ENCODE assay signal across 9 mouse cellular contexts in genomic region chr12:108994436-108995031, GRCm38 (mm10).
DNase-seq lines count a peak whose midpoint lies in the region; ATAC-seq and TF ChIP-seq lines count a peak whose summit lies in the region.
"Had no signal": no experiment of that assay in that cellular context is flagged by ENCODE, and none has a peak within 500 bp of the region (broad histone marks: within the 10 kb centered on the region; RNA-seq: fewer than 3 reads in every experiment).

No protein-coding gene starts in this region.

- in situ Hi-C loops in ES-E14 (cut with MboI; ENCODE audit: low sequenced_read_pairs in 2 of 2, unreplicated experiment in 2 of 2), result no loop called here

- no peak for ATAC-seq in hindbrain, embryonic 11.5 days (ENCODE audit: low FRiP score)
- peak; percentile 69 for ATAC-seq in megakaryocyte, adult 5-6 weeks (ENCODE audit: poor library complexity, severe bottlenecking)
- ATAC-seq in activated CD4-positive, CD25-positive, alpha-beta regulatory T cell, adult 4 months, result no peak

- H3K36me3 ChIP-seq in ES-E14 (ENCODE audit: control insufficient read depth, insufficient read depth, low read length, poor library complexity, severe bottlenecking), result no peaks in the 10 kb centered on the region
- no peaks in the 10 kb centered on the region for H3K36me3 ChIP-seq in hindbrain, embryonic 11.5 days (ENCODE audit: control insufficient read depth, insufficient read depth, low read length)

- WGBS in hindbrain, embryonic 11.5 days, result 14% methylated on average over 19 of the region's 19 CpGs

- H3K9ac ChIP-seq in ES-E14 (ENCODE audit: insufficient read depth, low read depth, low read length, poor library complexity, severe bottlenecking), result no peak overlapping the region
- H3K9ac ChIP-seq in hindbrain, embryonic 11.5 days (ENCODE audit: low read depth, low read length), result no peak overlapping the region

- no peaks in the 10 kb centered on the region for H3K9me3 ChIP-seq in ES-E14 (ENCODE audit: control insufficient read depth, insufficient read depth, low read depth, low read length)
- H3K9me3 ChIP-seq in hindbrain, embryonic 11.5 days (ENCODE audit: control insufficient read depth, low read length), result no peaks in the 10 kb centered on the region

- H3K27me3 ChIP-seq in hindbrain, embryonic 11.5 days (ENCODE audit: control insufficient read depth, insufficient read depth, low read length), result no peaks in the 10 kb centered on the region

- H3K4me1 ChIP-seq in ES-E14 (ENCODE audit: control insufficient read depth in 2 of 2, insufficient read depth in 2 of 2, low read length in 2 of 2, poor library complexity in 1 of 2), result no peaks in the 10 kb centered on the region
- H3K4me1 ChIP-seq in hindbrain, embryonic 11.5 days (replicated peaks; ENCODE audit: control insufficient read depth, insufficient read depth, low read length), result no peaks in the 10 kb centered on the region

- no peak overlapping the region for H3K4me3 ChIP-seq in ES-E14 (ENCODE audit: insufficient read depth in 1 of 2, low read depth in 1 of 2, low read length in 2 of 2, poor library complexity in 1 of 2, severe bottlenecking in 1 of 2)
- H3K4me3 ChIP-seq in hindbrain, embryonic 11.5 days (ENCODE audit: low read depth, low read length), result no peak overlapping the region
- H3K4me3 ChIP-seq: erythroblast, embryonic 14.5 days had no signal

- peak; percentile 47 for DNase-seq in ES-E14 (ENCODE audit: low read depth, low spot score)
- peak; percentile 88 to 90 for DNase-seq in adrenal gland, postnatal 36 days
- DNase-seq in frontal cortex, postnatal 14 days (ENCODE audit: low spot score in 2 of 2), result peak; percentile 28 to 29
- DNase-seq in hindbrain, embryonic 11.5 days (ENCODE audit: low spot score), result peak; percentile 79
- DNase-seq in layer of hippocampus, postnatal 25 days (ENCODE audit: extremely low spot score in 1 of 2, low spot score in 1 of 2), result peak; percentile 26 to 59
- peak; percentile 55 for DNase-seq in skeletal muscle tissue, adult 2 months (ENCODE audit: low read depth, low spot score)

- no peak overlapping the region for H3K27ac ChIP-seq in ES-E14 (ENCODE audit: insufficient read depth, low read depth, low read length, poor library complexity, severe bottlenecking)
- no peak overlapping the region for H3K27ac ChIP-seq in hindbrain, embryonic 11.5 days (ENCODE audit: low read depth, low read length)

- H3K4me2 ChIP-seq in hindbrain, embryonic 11.5 days (replicated peaks; ENCODE audit: low read depth, low read length), result no peak overlapping the region

TF ChIP-seq in ES-E14, 5 proteins besides CTCF, POLR2A, EP300 and RAD21:
- TF ChIP-seq CHD2 (IDR thresholded peaks at IDR 0.05; ENCODE audit: low read depth, low read length), result no peak
- no peak for TF ChIP-seq HCFC1 (IDR thresholded peaks at IDR 0.05; ENCODE audit: borderline replicate concordance, insufficient read depth, low read length)
- TF ChIP-seq MAFK (IDR thresholded peaks at IDR 0.05; ENCODE audit: insufficient read depth, low read depth, low read length), result no peak
- no peak for TF ChIP-seq ZNF384 (IDR thresholded peaks at IDR 0.05; ENCODE audit: low read depth, low read length)
- no peak for TF ChIP-seq ZC3H11A (IDR thresholded peaks at IDR 0.05; ENCODE audit: borderline replicate concordance, low read depth, low read length)

Comparison
In these comparisons a context has a peak if more than half of its experiments do, and no peak if none do; other contexts are left out.
1. DNase-seq: peak in every context shown above with its lines; median percentile 89 in adrenal gland, postnatal 36 days; 79 in hindbrain, embryonic 11.5 days; 55 in skeletal muscle tissue, adult 2 months; 47 in ES-E14; 42 in layer of hippocampus, postnatal 25 days; 28 in frontal cortex, postnatal 14 days.